Mouse (Mus musculus): ENCODE results near the gene Gm21725.
"Not testable (repeated sequence)": the region's sequence is repeated elsewhere in the genome, so short reads cannot be mapped to it uniquely, and the experiment has no call there.

Gene Gm21725

DNA sequence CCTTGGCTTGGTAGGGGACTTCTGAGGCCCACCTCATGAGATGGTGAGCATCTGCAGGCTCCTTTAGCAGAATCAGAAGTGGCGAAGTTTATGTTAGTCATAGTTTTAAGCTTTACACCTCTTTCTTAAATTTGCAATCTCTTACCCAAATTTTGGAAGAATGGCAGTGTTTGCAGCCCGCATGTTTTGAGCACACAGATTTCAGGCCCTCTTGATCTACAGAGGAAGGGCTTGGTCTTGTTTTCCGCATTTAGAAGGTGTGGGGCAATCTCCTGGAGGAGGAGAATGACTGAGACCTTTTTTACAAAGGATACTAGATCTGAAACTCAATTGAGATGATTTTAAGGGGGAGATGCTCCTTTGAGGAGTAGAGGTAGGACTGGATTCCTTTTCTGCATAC, at the start of gene Gm21725:
Gene Gm21725 (minus strand): TSS at position 101 of the 400 bp plus-strand sequence.
- not testable (repeated sequence) for DNase-seq (ENCODE audit: low read depth, low spot score)

All from telencephalon, adult 2 months (tissue).